Mouse (Mus musculus): ENCODE measurements at regions not wholly inside any gene's neighbourhood (a gene's known extent, or its start where the extent isn't known, plus 50 kb on each side); places are given as distances from the start of the nearest gene placed in this dataset.

- H3K27me3 ChIP-seq (ENCODE audit: insufficient read depth, low read length) = no peaks in the 10 kb centered on the region
- 62% methylated on average over 1 of the region's 1 CpGs for WGBS (ENCODE audit: insufficient replicate concordance)
- DNase-seq (no peak), ATAC-seq (no peak)
- H3K27ac ChIP-seq (ENCODE audit: low read depth) = no peak overlapping the region
- H3K9ac ChIP-seq (replicated peaks) = no peak overlapping the region
- TF ChIP-seq CTCF (IDR thresholded peaks at IDR 0.05; ENCODE audit: low read depth) (no peak), EP300 (IDR thresholded peaks at IDR 0.05; ENCODE audit: low read depth) (no peak)
- no peak overlapping the region for H3K4me3 ChIP-seq (ENCODE audit: low read depth, low read length)
- H3K4me2 ChIP-seq (ENCODE audit: low read depth, low read length) = no peak overlapping the region
- H3K9me3 ChIP-seq (ENCODE audit: low read length) = no peaks in the 10 kb centered on the region
- H3K36me3 ChIP-seq (replicated peaks; ENCODE audit: insufficient read depth, low read length) = no peaks in the 10 kb centered on the region
- H3K4me1 ChIP-seq (ENCODE audit: insufficient read depth) = no peaks in the 10 kb centered on the region
Observed at GRCm38 (mm10) chr4:27945768-27946167, 867.2 kb upstream of the Epha7 start.

- H3K4me1 ChIP-seq (ENCODE audit: insufficient read depth) = no peaks in the 10 kb centered on the region
- no peak for DNase-seq
- TF ChIP-seq EP300 (IDR thresholded peaks at IDR 0.05; ENCODE audit: low read depth) (no peak), CTCF (IDR thresholded peaks at IDR 0.05; ENCODE audit: low read depth) (no peak)
- H3K27ac ChIP-seq (ENCODE audit: low read depth) = no peak overlapping the region
- H3K27me3 ChIP-seq (ENCODE audit: insufficient read depth, low read length) = no peaks in the 10 kb centered on the region
- WGBS (ENCODE audit: insufficient replicate concordance) = 78% methylated on average over 8 of the region's 8 CpGs
- ATAC-seq = no peak
- no peak overlapping the region for H3K4me2 ChIP-seq (ENCODE audit: low read depth, low read length)
- no peaks in the 10 kb centered on the region for H3K36me3 ChIP-seq (replicated peaks; ENCODE audit: insufficient read depth, low read length)
- H3K9me3 ChIP-seq (ENCODE audit: low read length) = no peaks in the 10 kb centered on the region
- H3K4me3 ChIP-seq (ENCODE audit: low read depth, low read length) = no peak overlapping the region
- H3K9ac ChIP-seq (replicated peaks) = no peak overlapping the region
Observed at GRCm38 (mm10) chr4:27949970-27950717, 862.8 kb upstream of the Epha7 start.

- Histone ChIP-seq H3K9me3 (ENCODE audit: low read length) (no peaks in the 10 kb centered on the region), H3K36me3 (replicated peaks; ENCODE audit: insufficient read depth, low read length) (no peaks in the 10 kb centered on the region), H3K9ac (replicated peaks) (no peak overlapping the region), H3K4me1 (ENCODE audit: insufficient read depth) (no peaks in the 10 kb centered on the region), H3K4me3 (ENCODE audit: low read depth, low read length) (no peak overlapping the region), H3K27ac (ENCODE audit: low read depth) (no peak overlapping the region), H3K4me2 (ENCODE audit: low read depth, low read length) (no peak overlapping the region), H3K27me3 (ENCODE audit: insufficient read depth, low read length) (no peaks in the 10 kb centered on the region)
- DNase-seq = no peak
- TF ChIP-seq EP300 (IDR thresholded peaks at IDR 0.05; ENCODE audit: low read depth) = no peak
- 0 out of 2 replicates have a peak, but pooled peaks have one; percentile 20 for TF ChIP-seq CTCF (IDR thresholded peaks at IDR 0.05; ENCODE audit: low read depth)
- ATAC-seq = no peak
- WGBS (ENCODE audit: insufficient replicate concordance) = 40% methylated on average over 7 of the region's 7 CpGs
Observed at GRCm38 (mm10) chr4:27965046-27965681, 847.8 kb upstream of the Epha7 start.

GRCm38 (mm10) chr4:27970569-27970968 is 842.4 kb upstream of the Epha7 start:
- TF ChIP-seq CTCF (IDR thresholded peaks at IDR 0.05; ENCODE audit: low read depth) (no peak), EP300 (IDR thresholded peaks at IDR 0.05; ENCODE audit: low read depth) (no peak)
- 62% methylated on average over 5 of the region's 5 CpGs for WGBS (ENCODE audit: insufficient replicate concordance)
- no peaks in the 10 kb centered on the region for H3K4me1 ChIP-seq (ENCODE audit: insufficient read depth)
- ATAC-seq (no peak), DNase-seq (no peak)
- H3K4me3 ChIP-seq (ENCODE audit: low read depth, low read length) = no peak overlapping the region
- no peaks in the 10 kb centered on the region for H3K9me3 ChIP-seq (ENCODE audit: low read length)
- H3K27me3 ChIP-seq (ENCODE audit: insufficient read depth, low read length) = no peaks in the 10 kb centered on the region
- H3K27ac ChIP-seq (ENCODE audit: low read depth) = no peak overlapping the region
- H3K4me2 ChIP-seq (ENCODE audit: low read depth, low read length) = no peak overlapping the region
- H3K9ac ChIP-seq (replicated peaks) = no peak overlapping the region
- H3K36me3 ChIP-seq (replicated peaks; ENCODE audit: insufficient read depth, low read length) = no peaks in the 10 kb centered on the region

- Histone ChIP-seq H3K9ac (replicated peaks) (no peak overlapping the region), H3K27ac (ENCODE audit: low read depth) (no peak overlapping the region), H3K27me3 (ENCODE audit: insufficient read depth, low read length) (no peaks in the 10 kb centered on the region), H3K4me2 (ENCODE audit: low read depth, low read length) (no peak overlapping the region), H3K4me1 (ENCODE audit: insufficient read depth) (no peaks in the 10 kb centered on the region), H3K4me3 (ENCODE audit: low read depth, low read length) (no peak overlapping the region), H3K9me3 (ENCODE audit: low read length) (no peaks in the 10 kb centered on the region), H3K36me3 (replicated peaks; ENCODE audit: insufficient read depth, low read length) (no peaks in the 10 kb centered on the region)
- TF ChIP-seq EP300 (IDR thresholded peaks at IDR 0.05; ENCODE audit: low read depth) (no peak), CTCF (IDR thresholded peaks at IDR 0.05; ENCODE audit: low read depth) (no peak)
- ATAC-seq (no peak), DNase-seq (no peak)
- 71% methylated on average over 4 of the region's 4 CpGs for WGBS (ENCODE audit: insufficient replicate concordance)
Observed at GRCm38 (mm10) chr4:27979210-27979771, 833.6 kb upstream of the Epha7 start.

DNA sequence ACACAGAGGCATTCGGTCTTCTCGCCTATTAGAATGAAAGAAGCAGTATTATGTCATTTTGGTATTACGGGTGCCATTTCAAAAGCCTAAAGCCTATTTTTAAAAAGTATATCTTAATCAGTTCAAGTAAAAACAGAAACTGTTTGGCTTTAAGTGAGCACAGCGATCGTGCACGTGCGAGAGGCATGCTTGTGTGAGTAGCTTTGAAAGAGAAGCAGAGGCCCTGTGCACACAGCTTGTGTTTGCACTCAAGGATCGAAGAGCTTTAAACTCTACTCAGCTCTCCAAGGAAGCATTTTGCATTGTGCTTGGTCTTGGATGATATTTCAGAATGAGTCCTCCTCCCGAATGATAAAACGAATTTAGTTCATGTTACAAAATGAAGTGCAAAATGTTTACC is 833.1 kb upstream of the Epha7 start:
- Histone ChIP-seq H3K4me2 (ENCODE audit: low read depth, low read length) (no peak overlapping the region), H3K27ac (ENCODE audit: low read depth) (no peak overlapping the region), H3K9ac (replicated peaks) (no peak overlapping the region), H3K4me1 (ENCODE audit: insufficient read depth) (no peaks in the 10 kb centered on the region), H3K9me3 (ENCODE audit: low read length) (no peaks in the 10 kb centered on the region), H3K36me3 (replicated peaks; ENCODE audit: insufficient read depth, low read length) (no peaks in the 10 kb centered on the region), H3K4me3 (ENCODE audit: low read depth, low read length) (no peak overlapping the region), H3K27me3 (ENCODE audit: insufficient read depth, low read length) (no peaks in the 10 kb centered on the region)
- DNase-seq (no peak), ATAC-seq (no peak)
- TF ChIP-seq EP300 (IDR thresholded peaks at IDR 0.05; ENCODE audit: low read depth) (no peak), CTCF (IDR thresholded peaks at IDR 0.05; ENCODE audit: low read depth) (no peak)
- 81% methylated on average over 10 of the region's 10 CpGs for WGBS (ENCODE audit: insufficient replicate concordance)

Measured in liver, postnatal 0 days (tissue).